Mouse (Mus musculus) liver, embryonic 16.5 days (tissue): ENCODE data around the gene P2ry14. TPM values are rescaled to one million over a fixed set of nuclear protein-coding genes. Genes with fewer than 3 reads are reported as not detected.
"Not testable (repeated sequence)": the region's sequence is repeated elsewhere in the genome, so short reads cannot be mapped to it uniquely, and the experiment has no call there.

ENCODE experiments used
- ATAC-seq: fragments of 200-750 bp; cut with Nextera tagmentation; 2 replicates; pipeline ENCODE4 v1.8.0; 2017; ENCODE audit warnings: low read depth, mild to moderate bottlenecking, moderate number of reproducible peaks, moderate library complexity
- H3K27ac ChIP-seq: fragments of 300-500 bp; sonication (generic); 2 replicates; pipeline ENCODE4 v1.5.1; 2014; ENCODE audit warnings: mild to moderate bottlenecking, low read length
- H3K27me3 ChIP-seq: fragments of 300-500 bp; sonication (generic); 2 replicates; pipeline ENCODE4 v1.6.1; 2014; ENCODE audit warnings: low read depth, low read length, mixed read lengths; ENCODE audit not compliant: control insufficient read depth, insufficient read depth
- H3K36me3 ChIP-seq: fragments of 300-500 bp; sonication (generic); 2 replicates; pipeline ENCODE4 v1.6.1; 2014; ENCODE audit warnings: mild to moderate bottlenecking; ENCODE audit not compliant: control insufficient read depth, insufficient read depth
- H3K4me1 ChIP-seq: fragments of 300-500 bp; sonication (generic); 2 replicates; pipeline ENCODE4 v1.6.1; 2014; ENCODE audit warnings: low read depth, low read length, mixed read lengths; ENCODE audit not compliant: control insufficient read depth
- H3K4me2 ChIP-seq: fragments of 300-500 bp; sonication (generic); 2 replicates; pipeline ENCODE4 v1.6.1; 2014; ENCODE audit warnings: low read depth, low read length, mixed read lengths
- H3K4me3 ChIP-seq: fragments of 300-500 bp; sonication (generic); 2 replicates; pipeline ENCODE4 v1.5.1; 2014; ENCODE audit warnings: low read depth, mild to moderate bottlenecking, low read length
- H3K9ac ChIP-seq: fragments of 300-500 bp; sonication (generic); 2 replicates; pipeline ENCODE4 v1.6.1; 2014; ENCODE audit warnings: low read depth, low read length
- H3K9me3 ChIP-seq: fragments of 300-500 bp; sonication (generic); replicated peaks from 2 replicates; pipeline ENCODE4 v1.6.1; 2016; ENCODE audit warnings: low read length; ENCODE audit not compliant: control insufficient read depth
- WGBS: fragments of 180-500 bp; shearing (Covaris S2); extraction: QIAGEN DNeasy Blood & Tissue Kit; methylation state at CpG from one replicate; pipeline ENCODE4 v1.1.7; 2014; ENCODE audit not compliant: insufficient replicate concordance; 5-methylcytosine and 5-hydroxymethylcytosine counted together
- polyA plus RNA-seq: library from polyadenylated mRNA; unstranded; fragments of >200 nt; fragmentation: Nextera tagmentation; extraction: Ambion mirVana; gene quantifications from 2 replicates; pipeline ENCODE4 v1.2.1, GENCODE M21; 2015

The P2ry14 gene
- polyA plus RNA-seq, 1 experiment from 2014 or later, result 9.9 TPM

- H3K4me3 ChIP-seq, result no peak overlapping the region
- 38% methylated on average over 7 of the region's 7 CpGs for WGBS
- no peaks in the 10 kb centered on the region for H3K9me3 ChIP-seq
- peak overlapping the region; percentile 7; the same call in 1 of the 2 replicates for H3K4me2 ChIP-seq
- H3K27ac ChIP-seq, result peak overlapping the region; percentile 37; the same call in 1 of the 2 replicates
- H3K36me3 ChIP-seq, result no peaks in the 10 kb centered on the region
- H3K9ac ChIP-seq, result no peak overlapping the region
- H3K27me3 ChIP-seq, result no peaks in the 10 kb centered on the region
- ATAC-seq, result peak; percentile 58
- H3K4me1 ChIP-seq, result peaks cover 19% of the 10 kb centered on the region
Measured at GRCm38 (mm10) chr3:59125783-59126555, 27.4 kb downstream of the P2ry14 start.

- no peak overlapping the region for H3K4me3 ChIP-seq
- no peak for ATAC-seq
- WGBS, result 43% methylated on average over 5 of the region's 5 CpGs
- no peak overlapping the region for H3K9ac ChIP-seq
- peaks cover 18% of the 10 kb centered on the region for H3K4me1 ChIP-seq
- no peak overlapping the region for H3K4me2 ChIP-seq
- H3K36me3 ChIP-seq, result no peaks in the 10 kb centered on the region
- H3K27me3 ChIP-seq, result no peaks in the 10 kb centered on the region
- no peaks in the 10 kb centered on the region for H3K9me3 ChIP-seq
- no peak overlapping the region for H3K27ac ChIP-seq
Measured at GRCm38 (mm10) chr3:59125022-59125421, 28.4 kb downstream of the P2ry14 start.

- 38% methylated on average over 7 of the region's 7 CpGs for WGBS
- no peak overlapping the region for H3K4me2 ChIP-seq
- H3K27ac ChIP-seq, result no peak overlapping the region
- H3K9me3 ChIP-seq, result no peaks in the 10 kb centered on the region
- no peaks in the 10 kb centered on the region for H3K27me3 ChIP-seq
- H3K4me1 ChIP-seq, result peaks cover 18% of the 10 kb centered on the region
- H3K36me3 ChIP-seq, result no peaks in the 10 kb centered on the region
- H3K9ac ChIP-seq, result no peak overlapping the region
- no peak overlapping the region for H3K4me3 ChIP-seq
- ATAC-seq, result no peak
Measured at GRCm38 (mm10) chr3:59121780-59122449, 31.5 kb downstream of the P2ry14 start.

- WGBS, result 57% methylated on average over 7 of the region's 7 CpGs
- ATAC-seq, result no peak
Measured at GRCm38 (mm10) chr3:59121067-59121730, 32.2 kb downstream of the P2ry14 start.

GRCm38 (mm10) chr3:59113973-59114517 is 39.4 kb downstream of the P2ry14 start:
- H3K4me3 ChIP-seq, result no peak overlapping the region
- no peaks in the 10 kb centered on the region for H3K27me3 ChIP-seq
- H3K4me1 ChIP-seq, result peaks cover 3% of the 10 kb centered on the region; the same call in 1 of the 2 replicates
- WGBS, result 11% methylated on average over 8 of the region's 8 CpGs
- no peak overlapping the region for H3K9ac ChIP-seq
- ATAC-seq, result peak; percentile 60
- no peak overlapping the region for H3K4me2 ChIP-seq
- H3K9me3 ChIP-seq, result no peaks in the 10 kb centered on the region
- no peaks in the 10 kb centered on the region for H3K36me3 ChIP-seq
- H3K27ac ChIP-seq, result no peak overlapping the region; the same call in 1 of the 2 replicates

More at GRCm38 (mm10) chr3:59121067-59121730, 32.2 kb downstream of the P2ry14 start:
- H3K4me3 ChIP-seq, result no peak overlapping the region
- H3K27me3 ChIP-seq, result no peaks in the 10 kb centered on the region
- H3K4me2 ChIP-seq, result no peak overlapping the region
- H3K9me3 ChIP-seq, result no peaks in the 10 kb centered on the region
- H3K4me1 ChIP-seq, result peaks cover 18% of the 10 kb centered on the region
- no peak overlapping the region for H3K27ac ChIP-seq
- no peak overlapping the region for H3K9ac ChIP-seq
- H3K36me3 ChIP-seq, result no peaks in the 10 kb centered on the region

- not testable (repeated sequence) for H3K4me1 ChIP-seq, H3K27ac ChIP-seq, H3K4me3 ChIP-seq, H3K36me3 ChIP-seq, H3K9ac ChIP-seq, H3K4me2 ChIP-seq, H3K9me3 ChIP-seq, ATAC-seq, H3K27me3 ChIP-seq
- 73% methylated on average over 4 of the region's 4 CpGs for WGBS
Measured at GRCm38 (mm10) chr3:59113291-59113690, 40.1 kb downstream of the P2ry14 start.

GRCm38 (mm10) chr3:59111944-59112343 is 41.5 kb downstream of the P2ry14 start:
- Histone ChIP-seq H3K9ac (no peak overlapping the region), H3K4me2 (no peak overlapping the region), H3K36me3 (no peaks in the 10 kb centered on the region), H3K27me3 (no peaks in the 10 kb centered on the region), H3K4me3 (no peak overlapping the region), H3K27ac (no peak overlapping the region), H3K9me3 (no peaks in the 10 kb centered on the region), H3K4me1 (peaks cover 3% of the 10 kb centered on the region; the same call in 1 of the 2 replicates)
- no peak for ATAC-seq
- WGBS, result 52% methylated on average over 3 of the region's 3 CpGs

- not testable (repeated sequence) for ATAC-seq, H3K4me2 ChIP-seq, H3K9ac ChIP-seq
Measured at GRCm38 (mm10) chr3:59109834-59110233, 43.6 kb downstream of the P2ry14 start.

More at GRCm38 (mm10) chr3:59109834-59110233, 43.6 kb downstream of the P2ry14 start:
- H3K4me3 ChIP-seq, H3K27ac ChIP-seq, H3K36me3 ChIP-seq, H3K4me1 ChIP-seq, H3K9me3 ChIP-seq, H3K27me3 ChIP-seq: not testable (repeated sequence)
- WGBS, result 77% methylated on average over 3 of the region's 3 CpGs
